Mouse (Mus musculus) small intestine, adult 2 months (tissue): ENCODE results near the gene Cs.

Source experiments
- CTCF ChIP-seq: fragments of 200-500 bp; IDR thresholded peaks from 2 replicates; pipeline ENCODE4 v1.5.1; 2012; ENCODE audit warnings: low read depth, mild to moderate bottlenecking, control low read depth, inconsistent platforms, low read length, moderate library complexity, mixed read lengths; ENCODE audit not compliant: insufficient replicate concordance, insufficient read length; ENCODE audit errors: extremely low read depth
- POLR2A ChIP-seq: fragments of 200-500 bp; IDR thresholded peaks from 2 replicates; pipeline ENCODE4 v1.6.1; 2012; ENCODE audit warnings: low read depth, mild to moderate bottlenecking, control low read depth, inconsistent platforms, low read length, moderate library complexity

- TF ChIP-seq CTCF (no peak), POLR2A (no peak)
These were observed 44.9 kb downstream of the Cs start for GRCm38 (mm10) chr10:128382482-128382881.
